Mouse (Mus musculus) E14TG2a.4 (cell line): Measurements from ENCODE around the gene Tox3.

Source experiments
- CTCF ChIP-seq: conservative IDR thresholded peaks from 2 replicates; pipeline ENCODE4 v1.5.1; 2014; ENCODE audit warnings: low read length
- NANOG ChIP-seq: IDR thresholded peaks from 2 replicates; pipeline ENCODE4 v1.6.1; 2014; ENCODE audit warnings: borderline replicate concordance, low read length, mixed read lengths
- POU5F1 ChIP-seq: IDR thresholded peaks from 2 replicates; pipeline ENCODE4 v1.6.1; 2014; ENCODE audit warnings: low read length, borderline replicate concordance

DNA sequence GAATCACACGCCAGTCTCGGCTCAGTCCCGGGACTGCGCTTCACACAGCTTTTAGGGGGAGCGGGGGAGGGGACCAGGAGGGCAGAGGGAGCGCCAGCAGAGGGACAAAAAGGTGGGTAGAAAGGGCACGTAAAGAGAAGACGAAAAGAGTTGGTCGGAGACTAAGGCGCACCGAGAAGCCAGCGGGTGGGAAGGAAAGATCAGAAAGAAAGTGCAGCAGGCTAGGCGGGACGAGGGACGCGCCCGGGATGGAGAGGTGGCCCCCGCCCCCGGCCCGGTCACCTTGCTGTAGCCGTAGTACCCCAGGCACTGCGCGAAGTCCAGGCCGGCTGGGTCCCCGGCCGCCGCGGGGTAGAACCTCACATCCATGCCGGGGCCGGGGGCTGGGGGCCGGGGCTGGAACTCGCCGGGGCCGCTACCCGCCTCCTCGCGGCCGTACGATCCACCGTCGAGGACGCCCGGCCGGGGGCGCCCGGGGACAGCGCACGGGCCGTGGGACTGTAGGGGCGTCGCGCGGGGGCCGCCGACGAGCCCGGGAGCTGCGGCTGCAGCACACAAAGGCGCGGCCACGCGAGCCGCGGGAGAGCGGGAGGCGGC, 464 bp downstream of the Tox3 start:
- no peak for TF ChIP-seq CTCF
- no peak for TF ChIP-seq POU5F1
- TF ChIP-seq NANOG, result no peak
